Comparison of ENCODE assay signal across 23 mouse cellular contexts in the genomic region with DNA sequence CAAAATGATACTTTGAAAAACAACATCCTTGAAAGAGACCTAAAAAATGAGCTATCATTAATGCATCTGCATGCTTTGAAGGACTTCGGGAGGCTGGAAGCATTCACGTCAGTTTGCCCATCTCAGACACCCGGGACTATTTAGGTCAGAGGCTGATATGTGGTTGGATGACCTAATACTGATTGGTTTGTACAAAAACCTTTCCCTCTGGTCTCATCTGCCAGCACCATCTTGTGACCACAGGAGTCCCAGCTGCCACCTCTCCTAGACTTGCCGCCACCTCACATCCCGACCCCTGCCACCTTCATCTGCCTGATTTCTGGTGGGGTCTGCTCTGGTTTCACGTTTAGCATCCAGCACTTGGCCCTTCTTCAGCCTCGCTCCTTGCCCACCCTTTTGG.
DNase-seq lines count a peak whose midpoint lies in the region; ATAC-seq lines count a peak whose summit lies in the region.
"Had no signal": no experiment of that assay in that cellular context is flagged by ENCODE, and none has a peak within 500 bp of the region (broad histone marks: within the 10 kb centered on the region; RNA-seq: fewer than 3 reads in every experiment).

No protein-coding gene starts in this region.

- no peak for ATAC-seq in CD4-positive, CD25-positive, alpha-beta regulatory T cell, adult 4 months
- ATAC-seq: intestine, embryonic 16.5 days; midbrain, embryonic 16.5 days had no signal

- no peaks in the 10 kb centered on the region for H3K36me3 ChIP-seq in heart, embryonic 10.5 days
- H3K36me3 ChIP-seq: forebrain, embryonic 12.5 days; hindbrain, embryonic 13.5 days; limb, embryonic 12.5 days; lung, embryonic 15.5 days had no signal

- 80% methylated on average over 7 of the region's 7 CpGs for WGBS in heart, embryonic 10.5 days

- no peaks in the 10 kb centered on the region for H3K27me3 ChIP-seq in heart, embryonic 10.5 days (ENCODE audit: insufficient read depth, poor library complexity, severe bottlenecking)
- H3K27me3 ChIP-seq: CH12.LX; forebrain, embryonic 12.5 days; hindbrain, embryonic 13.5 days; limb, embryonic 12.5 days; lung, embryonic 15.5 days had no signal

- intact Hi-C loops in heart, postnatal 10 days (cut with DNase I) = no loop called here

- DNase-seq in heart, embryonic 10.5 days (ENCODE audit: low spot score) = peak; percentile 48
- DNase-seq in heart, postnatal 10 days = no peak
- DNase-seq in cerebellum, adult 18-20 months = peak; percentile 41 to 45
- peak; percentile 49 for DNase-seq in cerebellum, adult 9-10 months
- peak; percentile 19 to 20 for DNase-seq in cerebellum, postnatal 36 days
- DNase-seq in T-cell, adult 2 months (ENCODE audit: low spot score) = no peak
- DNase-seq: adrenal gland, postnatal 14 days; B cell, adult 2 months; gastrocnemius, postnatal 10 days; heart, postnatal 4 days; kidney, adult 8-10 months; kidney, postnatal 4 days; thymus, postnatal 25 days had no signal

- no peaks in the 10 kb centered on the region for H3K9me3 ChIP-seq in heart, embryonic 10.5 days
- H3K9me3 ChIP-seq: hindbrain, embryonic 13.5 days; limb, embryonic 12.5 days; lung, embryonic 15.5 days had no signal

- no peak overlapping the region for H3K4me3 ChIP-seq in heart, embryonic 10.5 days
- H3K4me3 ChIP-seq: erythroblast, embryonic 14.5 days; forebrain, embryonic 12.5 days; hindbrain, embryonic 13.5 days; limb, embryonic 12.5 days; lung, embryonic 15.5 days had no signal

- H3K4me1 ChIP-seq in heart, embryonic 10.5 days = peaks cover 17% of the 10 kb centered on the region

- H3K27ac ChIP-seq in heart, embryonic 10.5 days = no peak overlapping the region
- H3K27ac ChIP-seq: forebrain, embryonic 12.5 days; hindbrain, embryonic 13.5 days; kidney, postnatal 0 days; limb, embryonic 12.5 days; lung, embryonic 15.5 days had no signal

Comparison
In these comparisons a context has a peak if more than half of its experiments do, and no peak if none do; other contexts are left out.
1. DNase-seq: peak in heart, embryonic 10.5 days (single experiment), cerebellum, adult 18-20 months (2 of 2), cerebellum, adult 9-10 months (single experiment) and cerebellum, postnatal 36 days (2 of 2); none in heart, postnatal 10 days (0 of 2) and T-cell, adult 2 months (single experiment).